Mouse (Mus musculus): ENCODE data around the gene Spry2.

DNA sequence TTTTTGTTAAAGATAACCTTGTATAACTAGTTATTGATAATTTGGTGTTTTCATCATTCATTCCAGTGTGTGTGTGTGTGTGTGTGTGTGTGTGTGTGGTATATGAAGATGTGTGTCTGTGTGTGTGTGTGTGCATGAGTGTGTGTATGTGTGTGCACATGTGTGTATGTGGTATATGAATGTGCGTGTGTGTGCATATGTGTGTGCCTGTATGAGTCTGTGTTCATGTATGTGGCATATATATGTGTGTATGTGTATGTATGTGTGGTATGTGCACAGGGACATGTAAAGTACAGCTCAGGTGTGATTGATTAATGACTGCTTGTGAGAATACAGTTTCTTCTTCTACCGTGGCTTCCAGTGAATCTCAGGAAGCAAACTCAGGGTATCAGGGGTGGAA is 28.7 kb upstream of the Spry2 start:
- TF ChIP-seq POLR2A (IDR thresholded peaks at IDR 0.05; ENCODE audit: low read depth, low read length) (no peak), CTCF (IDR thresholded peaks at IDR 0.05; ENCODE audit: borderline replicate concordance, insufficient read depth, low read length) (no peak)
